Mouse (Mus musculus) spleen, embryonic (tissue): ENCODE results near the gene Gm42688.

Experiments used
- CTCF ChIA-PET: fragments of 350-600 bp; sonication (Branson Sonifier 250); formaldehyde crosslinking; loops from one replicate; lab custom pipeline; 2022; lab: Charles Lee

Gm42688 gene

DNA sequence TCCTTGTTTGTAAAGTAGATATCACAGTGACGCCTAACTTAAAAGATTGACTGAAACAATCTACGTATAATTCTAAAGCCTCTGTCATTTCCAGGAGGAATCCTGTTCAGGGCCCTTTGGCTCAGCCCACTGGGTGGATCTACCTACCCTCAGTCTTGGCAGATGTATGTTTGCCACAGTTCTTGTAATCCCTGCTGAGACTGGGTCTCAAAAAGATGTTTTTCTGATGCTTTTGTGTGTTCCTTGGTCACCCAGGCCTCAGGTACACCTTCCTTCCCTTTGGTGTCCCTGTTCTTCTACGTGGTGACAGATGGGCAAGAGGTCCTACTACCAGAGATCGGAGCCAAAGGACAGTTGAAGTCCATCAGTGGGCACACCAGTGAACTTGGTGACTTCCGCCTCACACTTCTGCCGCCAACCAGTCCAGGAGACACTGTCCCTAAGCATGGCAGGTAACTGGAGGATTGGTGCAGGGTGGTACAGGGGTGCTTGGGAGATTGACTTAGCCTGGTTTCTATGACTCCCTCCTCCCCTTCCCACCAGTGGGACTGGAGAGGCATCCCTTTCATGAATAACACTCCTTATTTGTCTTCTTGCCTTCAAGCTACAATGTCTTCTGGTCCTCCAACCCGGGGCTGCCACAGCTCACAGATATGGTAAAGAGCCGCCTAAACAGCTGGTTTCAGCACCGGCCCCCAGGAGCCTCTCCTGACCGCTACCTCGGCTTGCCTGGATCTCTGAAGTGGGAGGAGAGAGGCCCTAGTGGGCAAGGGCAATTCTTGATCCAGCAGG is 15.2 kb downstream of the Gm42688 start:
- CTCF ChIA-PET = no interaction called here

DNA sequence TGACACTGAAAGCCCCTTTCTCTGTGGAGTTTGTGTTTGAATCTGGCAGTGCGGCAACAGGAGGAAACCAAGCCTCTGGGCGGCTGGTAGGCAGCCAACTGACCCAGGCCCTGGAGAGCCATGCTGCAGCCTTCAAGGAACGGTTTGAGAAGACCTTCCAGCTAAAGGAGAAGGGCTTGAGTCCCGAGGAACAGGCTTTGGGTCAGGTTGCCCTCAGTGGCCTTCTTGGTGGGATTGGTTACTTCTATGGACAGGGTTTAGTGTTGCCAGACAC is 15.7 kb downstream of the Gm42688 start:
- CTCF ChIA-PET = no interaction called here

DNA sequence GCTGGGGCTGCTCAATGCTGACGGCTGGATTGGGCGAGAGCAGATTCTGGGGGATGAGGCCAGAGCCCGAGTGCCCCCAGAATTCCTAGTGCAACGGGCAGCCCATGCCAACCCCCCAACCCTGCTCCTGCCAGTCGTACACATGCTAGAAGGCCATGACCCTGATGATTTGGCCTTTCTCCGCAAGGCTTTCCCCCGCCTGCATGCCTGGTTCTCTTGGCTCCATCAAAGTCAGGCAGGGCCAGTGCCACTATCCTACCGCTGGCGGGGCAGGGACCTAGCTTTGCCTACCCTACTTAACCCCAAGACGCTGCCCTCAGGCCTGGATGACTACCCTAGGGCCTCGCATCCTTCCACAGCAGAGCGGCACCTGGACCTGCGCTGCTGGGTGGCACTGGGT is 16.2 kb downstream of the Gm42688 start:
- CTCF ChIA-PET = no interaction called here

DNA sequence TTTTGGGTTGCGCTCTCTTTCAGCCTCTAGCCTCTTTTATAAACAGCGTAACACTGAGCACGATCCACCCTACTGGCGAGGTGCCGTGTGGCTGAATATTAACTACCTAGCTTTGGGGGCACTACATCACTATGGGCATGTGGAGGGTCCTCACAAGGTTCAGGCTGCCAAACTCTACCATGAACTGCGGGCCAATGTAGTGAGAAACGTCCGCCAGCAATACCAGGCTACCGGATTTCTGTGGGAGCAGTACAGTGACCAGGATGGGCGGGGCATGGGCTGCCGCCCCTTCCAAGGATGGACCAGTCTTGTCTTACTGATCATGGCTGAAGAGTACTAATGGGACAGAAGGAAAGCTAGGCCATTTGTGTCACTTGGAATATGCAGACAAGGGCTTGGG is 17.0 kb downstream of the Gm42688 start:
- CTCF ChIA-PET = interaction anchor here (0.9 kb wide), 1 partner anchor 10 kb away, joined by 3 read pairs; the partner anchor contains the start of gene Mrpl53

DNA sequence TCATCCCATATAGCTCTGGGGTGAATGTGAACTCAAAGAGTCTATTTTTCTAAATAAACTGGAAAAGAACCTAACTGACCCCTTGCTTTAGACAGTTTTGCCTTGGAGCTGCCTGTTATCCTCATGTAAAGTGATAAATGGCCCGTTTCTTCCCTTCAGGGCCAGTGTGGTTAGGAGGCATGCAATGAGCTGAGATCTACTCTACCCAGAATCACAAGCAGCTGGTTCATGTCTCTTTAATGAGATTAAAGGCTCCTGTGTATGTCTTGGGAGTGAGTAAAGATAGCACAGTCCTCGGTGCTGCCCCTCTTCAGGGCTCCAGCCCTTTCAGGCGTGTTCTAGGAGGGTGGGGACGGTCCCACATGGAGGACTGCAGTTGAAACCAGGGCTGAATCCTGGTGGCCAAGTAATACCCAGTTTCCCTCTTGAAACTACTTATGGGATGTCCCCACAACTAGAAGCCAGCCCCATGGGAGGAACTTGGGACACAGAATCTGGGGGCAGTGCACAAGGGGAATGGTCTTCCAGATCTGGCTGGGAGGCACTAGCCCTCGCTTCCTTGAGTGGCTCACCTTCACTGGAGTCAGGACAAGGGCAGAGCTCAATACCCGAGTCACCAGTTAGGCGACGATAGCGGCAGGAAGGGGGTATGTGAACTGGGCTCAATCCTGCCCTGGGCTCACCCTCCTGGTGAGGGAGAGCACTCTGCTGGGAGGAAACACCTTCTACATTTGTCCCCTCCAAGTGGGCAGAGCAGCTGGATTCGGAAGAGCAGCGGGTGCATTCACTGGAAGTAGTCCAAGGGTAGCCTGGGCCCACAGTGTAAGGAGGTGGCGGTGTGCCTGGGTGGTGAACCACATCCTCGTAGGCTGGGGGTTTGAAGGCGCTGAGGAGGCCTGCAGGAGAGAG is 17.7 kb downstream of the Gm42688 start:
- CTCF ChIA-PET = interaction anchor here (0.9 kb wide), 1 partner anchor 11 kb away, joined by 3 read pairs; the partner anchor contains the start of gene Mrpl53

DNA sequence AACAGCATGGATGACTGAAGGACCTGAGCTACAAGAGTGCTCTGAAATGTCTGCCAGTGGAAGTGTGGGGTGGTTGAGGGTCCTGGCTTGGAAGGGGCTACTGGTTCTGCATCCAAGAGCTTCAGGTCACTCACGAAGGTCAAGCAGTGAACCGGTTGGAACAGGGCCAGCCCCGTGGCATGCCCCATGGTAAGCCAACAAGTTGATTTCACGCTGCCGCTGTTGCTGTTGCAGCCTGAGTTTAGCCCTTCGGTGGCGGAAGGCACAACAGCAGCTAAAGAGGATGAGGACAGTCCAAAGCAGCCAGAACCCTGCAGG is 18.3 kb downstream of the Gm42688 start:
- CTCF ChIA-PET = interaction anchor here (1.0 kb wide), 1 partner anchor 17 kb away, joined by 3 read pairs; no protein-coding TSS in a partner anchor

DNA sequence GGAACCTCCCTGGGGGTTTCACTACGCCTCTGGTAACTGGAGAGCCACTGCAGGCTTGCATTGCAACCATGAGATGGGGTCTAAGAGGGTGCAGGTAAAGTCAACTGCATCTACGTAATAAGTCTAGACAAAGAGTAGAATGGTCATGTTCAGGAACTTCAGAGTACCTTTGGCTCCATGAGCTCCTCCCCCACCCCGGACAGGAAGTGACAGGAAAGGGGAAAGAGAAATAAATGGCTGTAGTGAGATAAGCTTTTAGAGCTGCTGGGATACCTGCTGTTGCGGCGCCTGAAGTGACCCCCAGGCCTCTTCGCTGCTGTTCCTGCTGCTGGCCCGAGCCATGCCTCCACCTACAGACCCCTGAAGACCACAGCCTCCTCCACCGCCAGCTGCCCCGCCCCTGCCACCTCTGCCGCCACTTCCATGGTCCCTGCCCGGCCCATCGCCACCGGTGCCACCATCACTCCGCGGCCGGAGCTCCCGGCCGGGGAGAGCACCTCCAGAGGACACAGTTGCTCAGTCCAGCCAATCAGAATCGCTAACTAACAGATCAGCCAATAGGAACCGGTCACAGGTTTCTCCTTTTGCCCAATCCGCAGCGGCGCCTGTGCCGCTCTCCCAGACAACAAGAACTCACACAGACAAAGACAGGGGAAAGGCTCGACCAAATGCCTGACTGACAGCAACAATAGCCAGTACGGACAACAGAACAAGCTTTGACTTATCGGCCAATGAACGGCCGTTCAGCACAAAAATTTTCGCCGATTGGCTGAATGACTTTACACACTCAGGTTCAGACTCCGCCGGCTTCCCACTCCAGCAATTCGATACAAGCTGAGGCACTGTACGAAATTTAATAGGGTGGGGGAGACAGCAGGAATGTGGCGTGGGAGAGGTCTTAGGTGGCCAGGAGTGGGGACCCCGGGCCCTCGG is 19.8 kb downstream of the Gm42688 start, which contains the start of gene Wbp1:
Gene Wbp1 (minus strand): TSS at position 630 of the 933 bp plus-strand sequence.
- CTCF ChIA-PET = interaction anchor here (0.5 to 1.1 kb wide), 4 partner anchors 71 to 712 kb away, joined by 3 read pairs; no protein-coding TSS in a partner anchor

DNA sequence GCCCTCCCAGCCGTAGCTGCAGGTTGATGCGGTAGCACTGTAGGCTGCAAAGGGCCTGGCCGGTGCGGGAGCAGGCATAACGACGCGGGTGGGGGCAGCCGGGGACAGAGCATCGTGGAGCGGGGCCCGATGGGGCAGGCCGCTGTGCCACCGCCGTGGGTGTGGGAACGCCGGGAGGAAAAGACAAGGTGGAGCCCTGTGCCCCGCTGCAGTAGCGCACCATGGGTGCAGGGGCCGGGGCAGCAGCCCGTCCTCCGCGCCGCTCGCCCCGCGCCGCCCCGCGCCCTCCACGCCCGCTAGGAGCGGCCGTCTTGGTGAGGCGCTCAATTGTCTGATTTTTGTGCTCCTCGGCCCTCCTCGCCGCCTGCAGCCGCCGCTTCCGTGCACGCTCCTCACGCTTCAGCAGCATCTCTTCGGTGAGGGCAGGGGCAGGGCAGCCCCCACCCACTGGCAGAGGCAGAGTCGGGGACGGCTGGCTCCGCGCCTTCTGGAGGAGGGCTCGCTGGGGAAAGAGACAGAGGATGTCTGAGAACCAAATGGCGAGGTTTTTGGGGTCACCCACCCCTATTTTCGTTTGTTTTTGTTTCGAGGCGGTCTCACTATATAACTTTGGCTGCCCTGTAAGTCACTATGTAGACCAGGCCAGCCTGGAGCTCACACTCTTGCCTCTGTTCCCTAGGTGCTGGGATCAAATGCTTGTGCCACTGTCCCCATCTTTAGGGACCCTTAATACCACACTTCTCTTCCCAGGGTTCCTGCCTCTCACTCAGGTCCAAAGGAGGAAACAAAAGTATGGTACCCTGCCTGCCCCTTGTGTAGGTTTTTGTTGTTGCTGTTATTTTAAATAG is 20.7 kb downstream of the Gm42688 start:
- CTCF ChIA-PET = no interaction called here

DNA sequence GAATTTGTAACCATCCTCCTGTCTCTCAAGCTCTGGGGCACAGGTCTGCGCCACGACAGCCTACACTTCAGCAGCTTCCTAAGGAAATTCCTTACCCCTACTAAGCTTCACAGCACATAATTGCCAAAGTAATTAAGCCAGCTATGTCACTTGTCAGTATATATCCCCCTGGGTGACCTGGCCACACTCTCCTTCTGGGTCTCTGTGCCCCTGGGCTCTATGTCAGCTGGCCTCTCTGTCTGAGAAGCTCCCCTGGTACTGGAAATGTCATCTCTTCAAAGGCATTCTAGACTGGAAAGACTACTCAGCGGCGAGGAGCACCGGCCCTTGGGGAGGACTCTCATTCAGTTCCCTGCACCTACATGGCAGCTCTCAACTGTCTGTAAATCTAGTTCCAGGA is 21.5 kb downstream of the Gm42688 start:
- CTCF ChIA-PET = interaction anchor here (0.5 to 0.7 kb wide), 3 partner anchors 10 to 71 kb away, joined by 3 read pairs; no protein-coding TSS in a partner anchor

DNA sequence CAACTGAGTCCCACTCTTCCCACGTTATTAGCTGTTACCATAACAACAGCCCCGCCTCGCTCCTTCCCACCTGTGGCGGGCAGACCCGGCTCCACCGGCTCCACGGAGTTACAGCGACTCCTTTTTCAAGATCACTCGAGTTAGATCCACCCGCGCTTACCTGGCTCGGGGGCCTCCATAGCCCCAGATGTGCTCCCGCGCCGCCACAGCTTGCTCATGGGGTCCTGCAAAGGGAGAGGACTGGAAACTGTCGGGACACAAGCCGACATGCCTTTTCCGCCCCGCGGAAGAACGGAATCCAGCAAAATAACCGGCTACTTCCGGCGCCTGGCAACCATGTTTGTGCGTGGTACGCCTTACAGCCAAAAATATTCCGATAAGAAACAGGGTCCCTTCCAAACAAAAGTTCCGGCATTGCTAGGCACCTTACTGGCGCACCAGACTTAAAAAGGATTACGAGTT is 23.5 kb downstream of the Gm42688 start:
- CTCF ChIA-PET = interaction anchor here (0.7 kb wide), 1 partner anchor 110 kb away, joined by 3 read pairs; no protein-coding TSS in a partner anchor

DNA sequence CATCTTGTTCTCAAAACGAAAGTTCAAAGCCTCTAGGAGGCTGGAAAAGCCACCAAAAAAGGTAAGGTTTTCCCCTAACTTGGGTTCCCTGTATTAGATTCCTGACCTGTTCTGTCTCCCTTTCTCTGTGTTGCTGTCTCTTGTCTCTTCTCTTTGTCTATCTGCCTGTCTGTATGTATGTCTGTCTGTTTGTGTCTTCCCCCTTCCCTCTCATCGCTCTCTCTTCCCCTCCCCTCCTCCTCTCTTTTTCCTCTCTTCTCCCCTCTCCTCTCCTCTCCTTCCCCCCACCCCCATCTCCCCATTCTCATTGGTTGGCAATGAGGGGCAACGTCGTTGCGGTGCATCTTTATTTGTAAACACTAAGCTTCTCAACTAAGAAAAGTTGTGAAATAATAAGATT is 23.9 kb downstream of the Gm42688 start, which contains the start of gene Ino80b:
Gene Ino80b (minus strand): TSS at position 101 of the 400 bp plus-strand sequence.
- CTCF ChIA-PET = interaction anchor here (0.6 kb wide), 3 partner anchors 19 to 93 kb away, joined by 7 to 16 read pairs (median 9); no protein-coding TSS in a partner anchor

DNA sequence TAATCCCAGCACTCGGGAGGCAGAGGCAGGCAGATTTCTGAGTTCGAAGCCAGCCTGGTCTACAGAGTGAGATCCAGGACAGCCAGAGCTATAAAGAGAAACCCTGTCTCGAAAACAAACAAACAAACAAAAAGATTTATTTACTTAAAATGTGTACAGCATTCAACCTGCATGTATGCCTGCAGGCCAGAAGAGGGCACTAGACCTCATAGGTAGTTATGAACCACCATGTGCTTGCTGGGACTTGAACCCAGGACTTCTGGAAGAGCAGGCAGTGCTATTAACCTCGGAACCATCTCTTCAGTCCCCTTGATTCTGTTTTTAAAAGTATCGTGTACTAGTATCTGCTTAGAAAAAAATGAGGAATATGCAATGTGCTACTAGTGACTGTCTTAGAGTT is 26.0 kb downstream of the Gm42688 start:
- CTCF ChIA-PET = no interaction called here

DNA sequence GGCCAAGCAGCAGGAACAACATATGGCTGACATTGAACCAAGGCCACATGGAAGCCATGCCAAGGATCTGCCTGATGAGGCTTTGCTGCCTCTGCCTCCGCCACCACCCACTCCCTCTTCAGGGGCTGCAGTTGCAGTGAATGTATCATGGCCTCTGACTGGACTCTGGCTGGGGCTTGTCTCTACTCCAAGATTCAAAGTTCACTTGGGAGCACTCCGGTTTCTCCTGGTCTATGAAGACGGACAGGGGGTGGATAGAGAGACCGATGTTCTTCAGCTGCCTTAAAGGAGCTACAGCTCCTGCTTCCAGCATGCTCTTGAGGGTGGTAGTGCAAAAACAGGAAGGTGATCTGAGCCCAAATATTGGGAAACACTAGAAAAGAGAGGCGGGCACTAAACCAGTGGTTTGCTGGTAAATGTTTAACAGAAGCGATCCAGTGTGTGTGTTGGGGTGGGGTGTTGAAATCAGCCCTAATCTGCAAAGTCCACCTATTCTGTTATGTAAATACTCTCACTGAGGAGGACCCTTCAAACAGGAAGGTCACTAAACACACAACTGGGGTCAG is 30.1 kb downstream of the Gm42688 start:
- CTCF ChIA-PET = no interaction called here

DNA sequence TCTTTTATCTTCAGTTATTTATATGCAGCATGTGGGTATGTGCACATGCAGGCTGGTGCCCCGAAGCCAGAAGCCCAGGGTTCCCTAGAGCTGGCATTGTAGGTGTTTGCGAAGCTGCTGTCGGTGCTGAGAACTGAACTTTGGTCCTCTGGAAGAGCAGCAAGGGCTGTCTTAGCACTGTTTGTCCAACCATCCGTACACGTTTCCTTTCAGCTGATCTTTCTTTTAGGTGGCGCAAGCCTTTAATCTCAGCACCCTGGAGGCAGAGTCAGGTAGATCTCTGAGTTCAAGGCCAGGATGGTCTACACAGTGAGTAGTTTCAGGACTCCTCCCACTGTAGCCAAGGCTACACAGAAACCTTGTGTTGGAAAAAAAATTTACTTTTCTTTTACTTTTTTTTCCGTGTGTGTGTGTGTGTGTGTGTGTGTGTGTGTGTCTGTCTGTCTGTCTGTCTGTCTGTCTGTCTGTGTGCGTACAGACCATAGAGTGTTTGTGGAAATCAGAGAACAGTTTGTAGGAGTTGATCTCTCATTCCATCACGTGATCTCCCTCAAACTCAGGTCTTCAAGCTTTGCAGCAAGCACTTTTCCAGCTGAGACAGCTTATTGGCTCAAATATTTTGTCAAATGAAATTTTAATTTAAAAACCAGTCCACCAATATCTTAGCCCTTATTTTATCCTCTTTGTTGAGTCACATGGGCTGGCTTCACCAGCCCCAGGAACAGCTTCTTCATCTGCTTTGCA is 30.9 kb downstream of the Gm42688 start:
- CTCF ChIA-PET = interaction anchor here (0.7 kb wide), 2 partner anchors 9 to 228 kb away, joined by 3 to 6 read pairs; no protein-coding TSS in a partner anchor

DNA sequence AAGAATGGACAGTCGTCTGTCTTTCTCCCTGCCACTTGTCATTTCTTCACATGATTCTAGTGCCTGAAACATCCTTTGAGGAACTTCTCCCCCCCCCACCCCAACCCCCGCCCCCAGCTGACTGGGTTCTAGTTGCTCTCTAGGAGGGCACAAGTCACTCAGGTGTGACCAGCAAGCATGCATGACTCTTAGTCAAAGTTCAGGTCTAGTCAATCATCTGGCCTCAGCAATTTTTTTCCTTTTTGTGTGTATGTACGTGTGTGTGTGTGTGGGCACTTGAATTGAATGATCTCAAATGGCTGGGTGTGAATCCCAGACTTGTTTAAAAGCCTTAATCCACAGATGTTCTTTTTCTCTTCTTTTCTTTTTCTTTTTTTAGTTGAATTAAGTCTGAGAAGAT is 32.8 kb downstream of the Gm42688 start:
- CTCF ChIA-PET = interaction anchor here (0.7 kb wide), 1 partner anchor 192 kb away, joined by 4 read pairs; no protein-coding TSS in a partner anchor

DNA sequence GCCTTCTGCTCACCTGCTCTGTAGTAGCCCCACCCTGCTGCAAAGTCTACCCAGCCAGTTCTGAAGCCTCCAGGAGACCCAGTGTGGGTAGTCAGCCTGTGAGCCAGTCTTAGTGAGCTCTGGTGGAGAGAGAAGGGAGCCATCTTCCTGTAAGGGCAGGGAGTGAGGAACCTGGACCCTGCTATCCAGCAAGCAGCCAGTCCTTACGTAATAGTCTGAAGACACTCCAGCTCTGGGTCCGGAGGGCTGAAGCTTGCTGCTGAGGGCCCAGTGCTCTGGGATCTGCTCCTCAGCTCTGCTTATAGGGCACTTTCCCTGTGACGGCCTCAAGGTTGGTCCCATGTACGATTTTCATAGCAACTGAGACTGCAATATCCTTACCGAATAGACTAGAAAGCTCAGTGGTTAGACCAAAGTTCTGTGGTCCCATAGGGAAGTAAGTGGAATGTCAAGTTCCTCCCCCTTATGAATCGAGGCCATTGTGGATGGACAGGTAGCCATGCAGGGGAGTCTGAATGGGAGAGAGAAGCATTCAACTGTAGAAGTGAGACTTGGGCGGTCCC is 33.6 kb downstream of the Gm42688 start, which contains the start of gene Rtkn:
Gene Rtkn (plus strand): TSS at position 513 of the 563 bp plus-strand sequence.
- CTCF ChIA-PET = interaction anchor here (0.5 to 0.8 kb wide), 2 partner anchors 24 to 129 kb away, joined by 3 to 14 read pairs; no protein-coding TSS in a partner anchor

DNA sequence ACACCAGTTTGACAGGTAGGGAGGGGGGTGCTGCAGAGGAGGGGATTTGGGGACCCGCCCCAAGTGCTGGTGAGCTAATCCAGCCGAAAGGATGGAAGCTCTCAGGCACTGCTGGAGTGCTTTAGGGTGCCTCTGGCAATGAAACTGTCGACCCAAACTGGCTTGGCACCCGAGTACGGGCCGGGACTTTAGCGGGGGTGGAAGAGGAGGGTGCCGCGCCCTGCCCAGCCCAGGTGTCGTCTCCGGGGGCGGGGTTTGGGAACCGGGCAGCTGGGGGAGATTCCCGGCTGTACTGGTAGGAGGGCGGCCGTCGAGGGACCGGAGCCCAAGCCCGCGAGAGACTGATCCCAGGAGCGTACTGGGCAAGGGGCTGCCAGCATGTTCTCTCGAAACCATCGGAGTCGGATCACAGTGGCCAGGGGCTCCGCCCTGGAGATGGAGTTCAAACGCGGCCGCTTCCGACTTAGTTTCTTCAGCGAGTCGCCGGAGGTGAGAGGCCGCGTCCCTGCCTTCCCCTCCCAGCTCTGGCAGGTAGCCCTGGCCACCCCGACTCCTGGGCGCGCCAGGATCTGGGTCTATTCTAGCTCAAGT is 34.2 kb downstream of the Gm42688 start:
- CTCF ChIA-PET = interaction anchor here (0.5 to 0.8 kb wide), 2 partner anchors 23 to 130 kb away, joined by 3 to 14 read pairs; no protein-coding TSS in a partner anchor
